Mouse (Mus musculus): ENCODE measurements around the gene Prss46.

DNA sequence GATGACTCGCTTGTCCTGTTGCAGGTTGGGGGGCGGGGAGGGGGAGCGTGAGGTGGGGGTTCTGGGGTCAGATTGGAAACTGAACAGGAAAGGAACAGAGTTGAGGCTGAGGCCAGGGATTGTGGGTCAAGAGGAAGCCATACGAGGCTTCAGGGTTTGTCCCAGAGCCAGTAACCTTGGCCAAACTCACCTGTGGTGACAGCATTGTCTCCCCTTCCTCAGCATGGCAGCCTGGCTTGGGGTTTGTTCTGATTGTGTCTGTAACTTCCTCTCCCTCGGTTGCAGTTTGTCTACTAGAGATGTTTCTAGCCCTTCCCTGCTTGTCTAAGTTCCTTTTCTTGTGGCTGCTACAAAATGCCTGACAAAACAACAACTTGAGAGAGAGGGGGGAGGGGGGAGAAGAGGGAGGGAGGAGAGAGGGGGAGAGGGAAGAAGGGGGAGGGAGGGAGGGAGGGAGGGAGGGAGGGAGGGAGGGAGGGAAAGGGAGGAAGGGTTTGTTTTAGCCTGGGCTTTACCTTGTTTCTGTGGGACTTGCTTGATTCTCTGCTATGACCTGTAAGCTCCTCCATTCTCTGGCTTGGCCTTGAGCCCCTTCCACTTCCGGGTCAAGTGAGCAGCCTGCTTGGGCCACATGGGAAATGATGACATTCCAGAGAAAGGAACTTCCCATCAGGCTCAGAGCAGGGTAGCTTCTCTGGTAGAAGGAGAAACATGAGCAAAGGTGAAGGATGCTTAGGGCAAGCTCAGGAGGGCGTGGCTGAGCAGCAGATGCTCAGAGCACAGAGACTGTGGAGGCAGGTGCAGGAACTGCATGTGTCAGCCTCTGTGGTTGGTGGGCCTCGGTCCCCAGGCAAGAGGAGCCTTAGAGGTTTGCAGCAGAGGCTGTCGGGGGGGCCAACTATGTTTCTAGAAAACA, 43.3 kb downstream of the Prss46 start:
- TF ChIP-seq POLR2A (IDR thresholded peaks at IDR 0.05; ENCODE audit: borderline replicate concordance, control insufficient read depth, low read depth, low read length) (no peak), CTCF (IDR thresholded peaks at IDR 0.05; ENCODE audit: control insufficient read depth, insufficient read depth, low read length) (no peak)

All from bone marrow, adult 2 months (tissue).